Mouse (Mus musculus) heart, embryonic 14.5 days (tissue): ENCODE data around the gene Smap1. TPM values are rescaled to one million over a fixed set of nuclear protein-coding genes. Genes with fewer than 3 reads are reported as not detected.
A peak's percentile ranks its signal among the peaks of the same experiment; 100 is the strongest.

Experiments
- ATAC-seq: fragments of 200-750 bp; cut with Nextera tagmentation; 2 replicates; pipeline ENCODE4 v1.8.0; 2017; ENCODE audit warnings: low read depth, moderate TSS enrichment; ENCODE audit not compliant: insufficient number of reproducible peaks, insufficient read depth, low FRiP score
- H3K27ac ChIP-seq, 2 experiments: fragments of 200-500 bp in 1 of 2; fragments of 300-500 bp in 1 of 2; sonication (generic) in 1 of 2; replicated peaks in 1 of 2; 2 replicates each; pipeline ENCODE4 v1.5.1; 2012 to 2014; ENCODE audit warnings: low read depth in 2 of 2, low read length in 2 of 2, control low read depth in 1 of 2, mild to moderate bottlenecking in 1 of 2, mixed read lengths in 1 of 2; ENCODE audit not compliant: control insufficient read depth in 1 of 2, insufficient read depth in 1 of 2
- H3K27me3 ChIP-seq: fragments of 300-500 bp; sonication (generic); 2 replicates; pipeline ENCODE4 v1.6.1; 2014; ENCODE audit warnings: mild to moderate bottlenecking, low read length, control low read depth; ENCODE audit not compliant: control insufficient read depth, insufficient read depth
- H3K36me3 ChIP-seq: fragments of 300-500 bp; sonication (generic); 2 replicates; pipeline ENCODE4 v1.6.1; 2014; ENCODE audit warnings: mild to moderate bottlenecking, control low read depth, low read length, mixed read lengths; ENCODE audit not compliant: control insufficient read depth, insufficient read depth
- H3K4me1 ChIP-seq, 2 experiments: fragments of 200-500 bp in 1 of 2; fragments of 300-500 bp in 1 of 2; sonication (generic) in 1 of 2; 2 replicates each; pipeline ENCODE4 v1.6.1; 2012 to 2014; ENCODE audit warnings: low read length in 2 of 2, control low read depth in 1 of 2, mixed read lengths in 1 of 2; ENCODE audit not compliant: control insufficient read depth in 2 of 2, insufficient read depth in 2 of 2
- H3K4me2 ChIP-seq: fragments of 300-500 bp; sonication (generic); 2 replicates; pipeline ENCODE4 v1.6.1; 2014; ENCODE audit warnings: mild to moderate bottlenecking, low read length
- H3K4me3 ChIP-seq, 2 experiments: fragments of 200-500 bp in 1 of 2; fragments of 300-500 bp in 1 of 2; sonication (generic) in 1 of 2; 2 replicates each; pipeline ENCODE4 v1.5.1; 2012 to 2014; ENCODE audit warnings: low read length in 2 of 2, mild to moderate bottlenecking in 2 of 2, control low read depth in 1 of 2, low read depth in 1 of 2, moderate library complexity in 1 of 2; ENCODE audit not compliant: control insufficient read depth in 1 of 2, insufficient read depth in 1 of 2
- H3K9ac ChIP-seq: fragments of 300-500 bp; sonication (generic); 2 replicates; pipeline ENCODE4 v1.6.1; 2014; ENCODE audit warnings: mild to moderate bottlenecking, low read length
- H3K9me3 ChIP-seq: fragments of 300-500 bp; sonication (generic); 2 replicates; pipeline ENCODE4 v1.6.1; 2016; ENCODE audit warnings: low read length, control low read depth; ENCODE audit not compliant: control insufficient read depth
- WGBS: fragments of 180-500 bp; shearing (Covaris S2); extraction: QIAGEN DNeasy Blood & Tissue Kit; methylation state at CpG from one replicate; pipeline ENCODE4 v1.1.7; 2014; 5-methylcytosine and 5-hydroxymethylcytosine counted together
- polyA plus RNA-seq: library from polyadenylated mRNA; unstranded; fragments of >200 nt; fragmentation: Nextera tagmentation; extraction: Ambion mirVana; gene quantifications from 2 replicates; pipeline ENCODE4 v1.2.1, GENCODE M21; 2014

The Smap1 gene
- polyA plus RNA-seq, 1 experiment from 2014 or later, result 44.1 TPM

GRCm38 (mm10) chr1:23934669-23935407 is 12.7 kb upstream of the Smap1 start:
- H3K36me3 ChIP-seq, result no peaks in the 10 kb centered on the region
- no peak overlapping the region for H3K27ac ChIP-seq
- H3K9me3 ChIP-seq, result peaks cover 3% of the 10 kb centered on the region; the same call in 1 of the 2 replicates
- no peak for ATAC-seq
- WGBS, result 47% methylated on average over 8 of the region's 8 CpGs
- H3K9ac ChIP-seq, result no peak overlapping the region
- no peaks in the 10 kb centered on the region for H3K4me1 ChIP-seq
- no peaks in the 10 kb centered on the region for H3K27me3 ChIP-seq
- no peak overlapping the region for H3K4me2 ChIP-seq
- H3K4me3 ChIP-seq, result no peak overlapping the region

- Histone ChIP-seq H3K4me1 (peaks cover 0 to 4% of the 10 kb centered on the region in 2 experiments; a peak in 1 of 4 replicates), H3K4me2 (no peak overlapping the region), H3K4me3 (no peak overlapping the region), H3K36me3 (no peaks in the 10 kb centered on the region), H3K27me3 (no peaks in the 10 kb centered on the region), H3K9me3 (peaks cover 11% of the 10 kb centered on the region), H3K27ac (no peak overlapping the region), H3K9ac (no peak overlapping the region)
- no peak for ATAC-seq
- WGBS, result 80% methylated on average over 6 of the region's 6 CpGs
Observed at GRCm38 (mm10) chr1:23929410-23929809, 7.3 kb upstream of the Smap1 start.

- Histone ChIP-seq H3K9me3 (peaks cover 11% of the 10 kb centered on the region), H3K27ac (no peak overlapping the region), H3K4me1 (peaks cover 0 to 4% of the 10 kb centered on the region in 2 experiments; a peak in 1 of 4 replicates), H3K4me2 (no peak overlapping the region), H3K27me3 (no peaks in the 10 kb centered on the region), H3K4me3 (no peak overlapping the region), H3K36me3 (no peaks in the 10 kb centered on the region), H3K9ac (no peak overlapping the region)
- WGBS, result 46% methylated on average over 3 of the region's 3 CpGs
- no peak for ATAC-seq
Observed at GRCm38 (mm10) chr1:23928371-23928770, 6.3 kb upstream of the Smap1 start.

- Histone ChIP-seq H3K4me2 (no peak overlapping the region), H3K4me3 (no peak overlapping the region), H3K9me3 (peaks cover 11% of the 10 kb centered on the region), H3K36me3 (no peaks in the 10 kb centered on the region), H3K27ac (no peak overlapping the region), H3K4me1 (peaks cover 0 to 11% of the 10 kb centered on the region in 2 experiments; a peak in 1 of 4 replicates), H3K9ac (no peak overlapping the region), H3K27me3 (no peaks in the 10 kb centered on the region)
- 84% methylated on average over 6 of the region's 7 CpGs for WGBS
- no peak for ATAC-seq
Observed at GRCm38 (mm10) chr1:23923779-23924708, 1.9 kb upstream of the Smap1 start.

GRCm38 (mm10) chr1:23922530-23922884 is 390 bp upstream of the Smap1 start:
- Histone ChIP-seq H3K9me3 (peaks cover 11% of the 10 kb centered on the region), H3K4me1 (peaks cover 0 to 12% of the 10 kb centered on the region in 2 experiments; a peak in 1 of 4 replicates), H3K27me3 (no peaks in the 10 kb centered on the region), H3K4me3 (peak overlapping the region; percentile 86 to 96), H3K27ac (peak overlapping the region in 1 of 2 experiments; percentile 97; a peak in 2 of 4 replicates), H3K36me3 (no peaks in the 10 kb centered on the region), H3K4me2 (peak overlapping the region; percentile 78), H3K9ac (peak overlapping the region; percentile 96)
- 30% methylated on average over 9 of the region's 9 CpGs for WGBS
- no peak for ATAC-seq

- Histone ChIP-seq H3K27me3 (no peaks in the 10 kb centered on the region), H3K4me2 (peak overlapping the region; percentile 78), H3K36me3 (no peaks in the 10 kb centered on the region), H3K9ac (no peak overlapping the region), H3K4me1 (peaks cover 2 to 16% of the 10 kb centered on the region in 2 experiments; a peak in 2 of 4 replicates), H3K9me3 (no peaks in the 10 kb centered on the region), H3K4me3 (peak overlapping the region in 1 of 2 experiments; percentile 86; a peak in 2 of 4 replicates), H3K27ac (no peak overlapping the region)
- ATAC-seq, result no peak
- WGBS, result 7% methylated on average over 2 of the region's 2 CpGs
Observed at GRCm38 (mm10) chr1:23920275-23920674, 1.8 kb downstream of the Smap1 start.

GRCm38 (mm10) chr1:23919086-23919485 is 3.0 kb downstream of the Smap1 start:
- peaks cover 2 to 16% of the 10 kb centered on the region in 2 experiments; a peak in 2 of 4 replicates for H3K4me1 ChIP-seq
- ATAC-seq, result no peak
- H3K36me3 ChIP-seq, result no peaks in the 10 kb centered on the region
- H3K9ac ChIP-seq, result no peak overlapping the region
- H3K4me2 ChIP-seq, result no peak overlapping the region
- H3K4me3 ChIP-seq, result no peak overlapping the region
- H3K9me3 ChIP-seq, result no peaks in the 10 kb centered on the region
- WGBS, result 54% methylated on average over 4 of the region's 4 CpGs
- H3K27me3 ChIP-seq, result no peaks in the 10 kb centered on the region
- H3K27ac ChIP-seq, result no peak overlapping the region
